Mouse (Mus musculus): ENCODE results near the gene Rita1.
A peak's percentile ranks its signal among the peaks of the same experiment; 100 is the strongest.

Gene Rita1

GRCm38 (mm10) chr5:120627515-120628300, 15.3 kb upstream of the Rita1 start:
- no peak for DNase-seq

- peak; percentile 60 for DNase-seq
Observed at GRCm38 (mm10) chr5:120626399-120626798, 14.0 kb upstream of the Rita1 start.

GRCm38 (mm10) chr5:120624427-120624826, 12.0 kb upstream of the Rita1 start:
- DNase-seq: no peak

GRCm38 (mm10) chr5:120622198-120622851, 9.9 kb upstream of the Rita1 start:
- no peak for DNase-seq

- DNase-seq: no peak
Observed at GRCm38 (mm10) chr5:120621846-120622197, 9.4 kb upstream of the Rita1 start.

- no peak for DNase-seq
Observed at GRCm38 (mm10) chr5:120621078-120621765, 8.8 kb upstream of the Rita1 start.

- peak; percentile 79 for DNase-seq
Observed at GRCm38 (mm10) chr5:120620375-120621077, 8.1 kb upstream of the Rita1 start.

- DNase-seq: peak; percentile 56
Observed at GRCm38 (mm10) chr5:120619201-120619600, 6.8 kb upstream of the Rita1 start.

GRCm38 (mm10) chr5:120618778-120619177, 6.4 kb upstream of the Rita1 start:
- no peak for DNase-seq

GRCm38 (mm10) chr5:120615903-120616302, 3.5 kb upstream of the Rita1 start:
- peak; percentile 53 for DNase-seq

GRCm38 (mm10) chr5:120612822-120613604, 624 bp upstream of the Rita1 start:
- peak; percentile 100 for DNase-seq

GRCm38 (mm10) chr5:120611416-120611815, 973 bp downstream of the Rita1 start:
- DNase-seq: no peak

GRCm38 (mm10) chr5:120610906-120611305, 1.5 kb downstream of the Rita1 start:
- no peak for DNase-seq

- no peak for DNase-seq
Observed at GRCm38 (mm10) chr5:120609246-120609775, 3.1 kb downstream of the Rita1 start.

- DNase-seq: no peak
Observed at GRCm38 (mm10) chr5:120607335-120607734, 5.1 kb downstream of the Rita1 start.

- no peak for DNase-seq
Observed at GRCm38 (mm10) chr5:120606590-120607200, 5.7 kb downstream of the Rita1 start.

- peak; percentile 93 for DNase-seq
Observed at GRCm38 (mm10) chr5:120605688-120606087, 6.7 kb downstream of the Rita1 start.

GRCm38 (mm10) chr5:120605241-120605661, 7.1 kb downstream of the Rita1 start:
- no peak for DNase-seq

- peak; percentile 89 for DNase-seq
Observed at GRCm38 (mm10) chr5:120604839-120605238, 7.5 kb downstream of the Rita1 start.

GRCm38 (mm10) chr5:120603515-120603914, 8.9 kb downstream of the Rita1 start:
- no peak for DNase-seq

GRCm38 (mm10) chr5:120602210-120602609, 10.2 kb downstream of the Rita1 start:
- no peak for DNase-seq

Data from lung, postnatal 10 days (tissue).